Mouse (Mus musculus) intestine, embryonic 14.5 days (tissue): ENCODE data around the gene Srsf4. TPM values are rescaled to one million over a fixed set of nuclear protein-coding genes. Genes with fewer than 3 reads are reported as not detected.

ENCODE experiments used
- ATAC-seq: fragments of 200-750 bp; cut with Nextera tagmentation; replicated peaks from 2 replicates; pipeline ENCODE4 v1.8.0; 2017; ENCODE audit warnings: low read depth, moderate number of reproducible peaks, moderate TSS enrichment, moderate library complexity; ENCODE audit not compliant: low FRiP score, low TSS enrichment
- DNase-seq: peaks from one replicate; pipeline ENCODE4 v3.0.0-alpha.2; 2018; ENCODE audit warnings: low spot score
- H3K27ac ChIP-seq: fragments of 300-500 bp; sonication (generic); 2 replicates; pipeline ENCODE4 v1.5.1; 2014; ENCODE audit warnings: low read depth, mild to moderate bottlenecking, control low read depth
- H3K27me3 ChIP-seq: fragments of 300-500 bp; sonication (generic); replicated peaks from 2 replicates; pipeline ENCODE4 v1.6.1; 2014; ENCODE audit warnings: low read length, control low read depth; ENCODE audit not compliant: control insufficient read depth, insufficient read depth
- H3K36me3 ChIP-seq: fragments of 300-500 bp; sonication (generic); 2 replicates; pipeline ENCODE4 v1.6.1; 2014; ENCODE audit warnings: low read length, control low read depth; ENCODE audit not compliant: control insufficient read depth, insufficient read depth
- H3K4me1 ChIP-seq: fragments of 300-500 bp; sonication (generic); replicated peaks from 2 replicates; pipeline ENCODE4 v1.6.1; 2014; ENCODE audit warnings: low read length, control low read depth, mixed read lengths; ENCODE audit not compliant: control insufficient read depth, insufficient read depth
- H3K4me2 ChIP-seq: fragments of 300-500 bp; sonication (generic); 2 replicates; pipeline ENCODE4 v1.6.1; 2014; ENCODE audit warnings: low read length
- H3K4me3 ChIP-seq: fragments of 300-500 bp; sonication (generic); 2 replicates; pipeline ENCODE4 v1.5.1; 2014; ENCODE audit warnings: low read depth, low read length, control low read depth, mixed read lengths
- H3K9ac ChIP-seq: fragments of 300-500 bp; sonication (generic); 2 replicates; pipeline ENCODE4 v1.6.1; 2014; ENCODE audit warnings: mild to moderate bottlenecking, low read length
- H3K9me3 ChIP-seq: fragments of 300-500 bp; sonication (generic); 2 replicates; pipeline ENCODE4 v1.6.1; 2016; ENCODE audit warnings: low read length, control low read depth; ENCODE audit not compliant: control insufficient read depth
- WGBS: fragments of 180-500 bp; shearing (Covaris S2); extraction: QIAGEN DNeasy Blood & Tissue Kit; methylation state at CpG from one replicate; pipeline ENCODE4 v1.1.7; 2014; 5-methylcytosine and 5-hydroxymethylcytosine counted together
- polyA plus RNA-seq: library from polyadenylated mRNA; unstranded; fragments of >200 nt; fragmentation: Nextera tagmentation; extraction: Ambion mirVana; gene quantifications from 2 replicates; pipeline ENCODE4 v1.2.1, GENCODE M21; 2014

Srsf4 gene
- polyA plus RNA-seq, 1 experiment from 2014 or later: 103 TPM

DNA sequence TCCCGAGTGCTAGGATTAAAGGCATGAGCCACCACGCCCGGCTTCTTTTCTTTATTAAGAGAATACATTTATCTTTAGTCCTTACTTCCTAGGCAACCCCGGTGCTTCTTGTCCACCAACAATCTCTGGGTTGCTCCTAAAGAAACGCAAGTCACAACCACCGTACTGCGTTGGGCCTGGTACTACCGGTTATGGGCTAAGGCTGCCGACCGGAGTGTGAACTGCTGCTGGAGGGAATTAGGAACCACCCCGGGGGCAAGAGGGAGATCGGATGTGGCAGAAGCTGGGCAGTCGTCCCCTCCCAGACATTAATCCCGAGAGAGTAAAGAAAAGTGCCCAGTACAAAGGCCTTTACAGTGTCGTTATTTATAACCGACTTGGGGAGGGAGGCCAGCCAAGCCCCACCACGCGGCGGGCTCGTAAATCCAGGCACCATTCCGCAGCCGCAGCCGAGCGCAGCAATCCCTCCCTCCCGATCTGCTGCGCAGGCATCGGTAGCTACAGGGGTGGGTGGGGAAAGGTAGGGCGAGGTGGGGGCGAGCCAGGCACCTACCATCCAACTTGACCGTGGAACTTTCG, 41.6 kb downstream of the Srsf4 start:
- Histone ChIP-seq H3K4me2 (peak overlapping the region; percentile 46), H3K4me3 (peak overlapping the region; percentile 22), H3K9ac (peak overlapping the region; percentile 11), H3K27me3 (peaks cover 14% of the 10 kb centered on the region), H3K4me1 (peaks cover 45% of the 10 kb centered on the region), H3K36me3 (no peaks in the 10 kb centered on the region), H3K27ac (no peak overlapping the region), H3K9me3 (no peaks in the 10 kb centered on the region)
- ATAC-seq (no peak), DNase-seq (peak; percentile 81)
- WGBS: 3% methylated on average over 31 of the region's 31 CpGs

DNA sequence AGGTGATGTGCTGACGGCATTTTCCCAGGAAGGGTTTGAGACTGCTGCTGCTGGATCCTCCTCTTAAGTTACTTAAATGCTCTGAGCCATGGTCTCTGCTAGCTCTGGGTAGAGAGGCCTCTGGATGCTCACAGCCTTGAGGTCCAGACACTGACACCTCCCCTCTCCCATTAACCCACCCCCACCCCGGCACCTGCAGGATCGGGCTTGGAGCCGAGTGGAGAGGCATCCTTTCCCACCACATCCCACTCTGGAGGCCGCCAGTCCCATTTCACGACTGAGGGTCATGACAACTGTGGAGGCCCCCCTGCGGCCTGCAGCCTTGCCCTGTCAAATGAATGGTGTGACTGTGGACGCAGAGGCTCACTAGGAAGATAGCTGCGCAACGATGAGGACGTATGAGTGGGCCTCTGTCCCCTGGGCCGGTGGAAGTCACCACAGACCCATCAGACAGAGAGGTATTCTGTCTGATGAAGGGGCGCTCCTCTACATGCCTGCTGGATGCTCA, 42.5 kb downstream of the Srsf4 start:
- peaks cover 38% of the 10 kb centered on the region for H3K4me1 ChIP-seq
- 34% methylated on average over 13 of the region's 13 CpGs for WGBS
- peaks cover 14% of the 10 kb centered on the region for H3K27me3 ChIP-seq
- DNase-seq: no peak
- ATAC-seq: no peak
- no peaks in the 10 kb centered on the region for H3K36me3 ChIP-seq
- H3K4me3 ChIP-seq: no peak overlapping the region
- peak overlapping the region; percentile 46 for H3K4me2 ChIP-seq
- no peaks in the 10 kb centered on the region for H3K9me3 ChIP-seq
- H3K27ac ChIP-seq: no peak overlapping the region
- H3K9ac ChIP-seq: no peak overlapping the region

DNA sequence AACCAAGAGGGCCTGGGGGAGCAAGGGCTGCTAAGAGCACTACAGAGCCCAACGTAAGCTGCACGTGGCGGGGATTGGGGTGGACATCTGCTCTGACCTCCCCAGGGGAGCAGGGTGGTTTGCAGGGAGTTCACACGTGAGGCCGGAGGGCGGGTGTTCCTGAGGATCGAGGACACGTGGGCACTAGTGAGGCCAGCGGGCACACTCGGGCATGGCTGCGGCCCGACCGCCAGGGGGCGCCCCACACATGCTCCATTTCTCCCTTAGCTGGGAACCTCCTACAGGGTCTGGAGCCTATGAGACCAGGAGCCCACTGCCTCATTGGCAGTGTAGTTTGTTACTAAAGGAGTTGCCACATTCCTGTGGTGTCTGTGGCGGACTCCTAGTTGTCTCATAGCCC, 43.0 kb downstream of the Srsf4 start:
- no peak overlapping the region for H3K27ac ChIP-seq
- H3K36me3 ChIP-seq: no peaks in the 10 kb centered on the region
- H3K4me1 ChIP-seq: peaks cover 36% of the 10 kb centered on the region
- H3K9me3 ChIP-seq: no peaks in the 10 kb centered on the region
- 16% methylated on average over 15 of the region's 15 CpGs for WGBS
- no peak overlapping the region for H3K4me2 ChIP-seq
- H3K27me3 ChIP-seq: peaks cover 14% of the 10 kb centered on the region
- peak; percentile 87 for DNase-seq
- no peak overlapping the region for H3K4me3 ChIP-seq
- no peak overlapping the region for H3K9ac ChIP-seq
- ATAC-seq: 0 out of 2 replicates have a peak, but pooled peaks have one; percentile 30

DNA sequence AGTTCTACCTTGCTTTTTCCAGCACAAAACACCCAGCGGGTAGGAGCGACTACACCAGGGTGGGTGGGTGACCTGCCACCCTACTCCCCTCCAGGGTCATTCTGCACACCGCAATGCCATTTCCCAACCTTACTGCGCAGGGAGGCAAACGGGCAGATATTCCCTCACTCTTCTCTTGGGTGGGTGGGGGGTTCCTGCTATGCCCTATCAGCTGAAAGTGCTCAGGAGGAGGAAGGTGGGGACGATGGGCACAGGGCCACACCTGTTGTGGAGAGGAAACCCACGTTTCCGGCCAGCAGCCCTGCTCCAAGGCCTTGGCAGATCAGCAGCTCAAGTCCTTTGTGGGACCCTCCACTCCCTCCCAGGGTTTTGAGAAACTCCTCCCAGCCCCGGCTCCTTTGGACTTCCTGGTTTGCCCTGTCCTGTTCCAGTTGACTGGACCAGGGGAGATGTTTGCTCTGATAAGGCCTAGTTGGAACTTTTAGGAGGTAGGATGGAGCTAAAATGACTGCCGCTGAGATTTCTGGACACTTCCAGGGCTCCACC, 43.7 kb downstream of the Srsf4 start:
- Histone ChIP-seq H3K4me1 (peaks cover 37% of the 10 kb centered on the region), H3K4me3 (no peak overlapping the region), H3K4me2 (no peak overlapping the region), H3K27me3 (peaks cover 16% of the 10 kb centered on the region), H3K36me3 (no peaks in the 10 kb centered on the region), H3K9me3 (no peaks in the 10 kb centered on the region), H3K9ac (no peak overlapping the region), H3K27ac (no peak overlapping the region)
- DNase-seq (no peak), ATAC-seq (no peak)
- WGBS: 79% methylated on average over 10 of the region's 10 CpGs

DNA sequence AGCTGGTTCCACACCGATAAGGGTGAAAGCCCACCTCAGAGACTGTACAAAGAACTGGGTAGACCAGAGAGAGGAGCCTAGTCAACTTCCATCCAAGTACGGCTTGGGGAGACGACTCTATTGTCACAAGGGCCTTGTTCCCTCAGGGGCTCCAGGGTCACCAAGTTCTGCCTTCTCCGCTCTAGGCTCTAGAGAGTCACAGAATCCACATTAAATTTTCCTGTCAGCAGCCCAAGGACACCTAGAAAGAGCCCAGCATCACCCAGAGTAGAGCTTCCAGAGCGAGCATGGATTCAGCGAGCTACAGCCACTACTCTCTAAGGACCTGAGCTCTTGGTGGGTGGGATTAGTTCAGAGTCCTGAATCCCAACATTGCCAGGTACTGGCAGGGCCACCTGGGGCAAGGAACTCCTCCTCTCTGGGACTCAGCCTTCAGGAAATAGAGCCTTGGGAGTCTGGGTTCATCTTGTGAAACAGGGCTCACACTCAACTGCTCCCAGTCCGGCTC, 44.7 kb downstream of the Srsf4 start:
- DNase-seq (no peak), ATAC-seq (no peak)
- Histone ChIP-seq H3K9ac (no peak overlapping the region), H3K4me3 (no peak overlapping the region), H3K4me1 (peaks cover 45% of the 10 kb centered on the region), H3K4me2 (peak overlapping the region; percentile 28; the same call in 1 of the 2 replicates), H3K27me3 (peaks cover 22% of the 10 kb centered on the region), H3K36me3 (no peaks in the 10 kb centered on the region), H3K27ac (0 out of 2 replicates have a peak overlapping the region, but pooled peaks have one; percentile 75), H3K9me3 (no peaks in the 10 kb centered on the region)
- 63% methylated on average over 7 of the region's 7 CpGs for WGBS

DNA sequence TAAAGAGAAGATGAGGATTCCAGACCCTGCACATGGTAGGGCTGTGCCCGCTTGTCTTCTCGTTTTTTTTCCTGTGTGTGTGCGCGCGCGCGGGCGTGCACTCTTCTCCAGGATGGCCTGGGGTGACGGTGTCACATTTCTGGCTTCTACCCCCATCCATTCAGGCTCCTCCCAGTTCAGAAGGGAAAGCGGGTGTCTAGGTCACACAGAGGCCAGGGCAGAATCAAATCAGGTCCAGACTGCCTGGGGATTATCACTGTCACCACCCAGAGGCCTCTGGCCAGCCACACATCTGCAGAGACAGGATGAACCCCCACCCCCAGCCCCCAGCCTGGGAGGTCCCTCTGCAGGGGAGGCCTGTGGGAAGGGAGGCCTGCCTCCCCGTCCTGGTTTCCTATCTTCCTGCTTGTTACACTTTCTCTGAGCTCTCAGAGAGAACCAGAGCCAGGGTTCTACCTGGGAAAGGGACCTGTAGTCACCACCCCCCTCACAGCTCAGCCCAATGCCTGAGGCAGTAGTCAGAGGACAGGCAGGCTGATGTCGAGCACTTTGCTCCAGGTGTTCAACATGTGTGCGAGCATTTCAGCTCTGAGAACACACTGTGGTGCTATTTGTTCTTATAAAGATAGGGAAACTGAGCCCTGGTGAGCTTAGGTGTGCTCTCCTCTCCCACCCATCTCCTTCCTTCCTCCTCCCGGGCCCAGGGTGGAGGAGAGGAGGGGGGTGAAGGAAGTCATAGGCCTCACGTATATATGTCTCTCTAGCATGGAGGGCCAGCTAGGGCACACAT, 45.5 kb downstream of the Srsf4 start:
- peaks cover 22% of the 10 kb centered on the region for H3K27me3 ChIP-seq
- peak overlapping the region; percentile 75 for H3K27ac ChIP-seq
- peak; percentile 71 for DNase-seq
- H3K36me3 ChIP-seq: peaks cover 3% of the 10 kb centered on the region; the same call in 1 of the 2 replicates
- H3K4me3 ChIP-seq: no peak overlapping the region
- H3K9me3 ChIP-seq: no peaks in the 10 kb centered on the region
- no peak overlapping the region for H3K9ac ChIP-seq
- H3K4me1 ChIP-seq: peaks cover 42% of the 10 kb centered on the region
- peak overlapping the region; percentile 70 for H3K4me2 ChIP-seq
- 9% methylated on average over 15 of the region's 15 CpGs for WGBS
- peak; percentile 24 for ATAC-seq

DNA sequence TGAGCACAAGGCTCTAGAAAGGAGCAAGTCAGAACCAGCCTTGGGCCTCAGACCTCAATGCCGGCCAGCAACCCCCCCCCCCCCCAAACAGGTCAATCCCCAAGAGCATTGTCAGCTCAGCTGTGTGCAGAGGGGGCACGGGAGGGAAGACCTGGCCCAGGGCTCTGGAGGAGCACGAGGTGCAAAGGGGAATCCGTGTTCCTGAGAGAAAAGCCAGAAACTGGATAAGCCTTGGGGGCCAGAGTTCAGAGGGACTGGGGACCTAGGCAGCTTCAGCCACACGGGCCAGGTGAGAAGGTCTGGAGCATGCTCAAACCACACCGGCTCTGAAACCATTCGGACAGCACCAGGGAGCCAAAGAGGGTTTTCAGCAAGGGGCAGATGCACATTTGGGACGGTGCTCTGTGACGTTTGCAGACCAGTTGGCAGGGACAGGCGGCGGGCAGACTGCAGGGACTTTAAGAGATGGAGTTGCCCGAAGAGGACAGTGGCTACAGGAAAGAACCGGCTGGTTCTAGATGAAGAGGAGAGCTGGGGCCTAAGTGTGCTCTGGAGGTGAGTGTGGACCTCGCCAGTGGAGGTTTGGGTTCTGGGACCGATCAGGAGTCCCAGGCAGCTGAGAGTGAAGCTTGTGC, 46.2 kb downstream of the Srsf4 start:
- WGBS: 24% methylated on average over 15 of the region's 15 CpGs

DNA sequence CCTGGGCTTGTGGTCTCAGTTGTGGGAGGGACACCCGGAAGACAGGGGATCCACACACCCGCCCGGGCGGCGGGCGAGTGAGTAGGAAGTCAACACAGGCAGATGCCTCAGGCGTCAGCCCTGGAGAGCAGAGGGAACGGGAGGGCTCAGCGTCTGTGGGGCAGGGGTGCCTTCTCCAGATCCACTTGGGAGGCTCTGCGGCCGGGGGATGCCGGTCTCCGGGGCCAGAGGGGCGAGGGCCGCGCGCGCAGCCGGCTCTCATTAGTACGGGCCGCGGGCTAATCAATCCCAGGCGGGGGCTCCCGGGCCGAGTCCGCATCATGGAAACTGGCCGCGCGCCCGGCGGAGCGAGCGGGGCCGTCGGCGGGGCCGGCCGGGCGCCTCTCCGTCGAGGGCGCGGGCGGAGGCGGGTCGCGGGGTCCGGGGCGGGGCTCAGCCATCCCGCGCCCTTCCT, 46.8 kb downstream of the Srsf4 start:
- peaks cover 19% of the 10 kb centered on the region for H3K27me3 ChIP-seq
- peaks cover 42% of the 10 kb centered on the region for H3K4me1 ChIP-seq
- peaks cover 11% of the 10 kb centered on the region for H3K36me3 ChIP-seq
- DNase-seq (peak; percentile 77), ATAC-seq (no peak)
- peak overlapping the region; percentile 70 for H3K4me2 ChIP-seq
- 4% methylated on average over 36 of the region's 51 CpGs for WGBS
- peak overlapping the region; percentile 75 for H3K27ac ChIP-seq
- H3K9ac ChIP-seq: peak overlapping the region; percentile 51
- no peaks in the 10 kb centered on the region for H3K9me3 ChIP-seq
- H3K4me3 ChIP-seq: peak overlapping the region; percentile 54

More for the DNA sequence above, 46.2 kb downstream of the Srsf4 start:
- H3K4me1 ChIP-seq: peaks cover 44% of the 10 kb centered on the region
- peak overlapping the region; percentile 51 for H3K9ac ChIP-seq
- peak overlapping the region; percentile 54 for H3K4me3 ChIP-seq
- H3K36me3 ChIP-seq: peaks cover 7% of the 10 kb centered on the region
- ATAC-seq (no peak), DNase-seq (no peak)
- H3K27me3 ChIP-seq: peaks cover 19% of the 10 kb centered on the region
- peak overlapping the region; percentile 75; the same call in 1 of the 2 replicates for H3K27ac ChIP-seq
- peak overlapping the region; percentile 70 for H3K4me2 ChIP-seq
- no peaks in the 10 kb centered on the region for H3K9me3 ChIP-seq
